Mouse (Mus musculus): Measurements from ENCODE around the gene Ugt1a2.
"Not testable (repeated sequence)": the region's sequence is repeated elsewhere in the genome, so short reads cannot be mapped to it uniquely, and the experiment has no call there.

The Ugt1a2 gene

DNA sequence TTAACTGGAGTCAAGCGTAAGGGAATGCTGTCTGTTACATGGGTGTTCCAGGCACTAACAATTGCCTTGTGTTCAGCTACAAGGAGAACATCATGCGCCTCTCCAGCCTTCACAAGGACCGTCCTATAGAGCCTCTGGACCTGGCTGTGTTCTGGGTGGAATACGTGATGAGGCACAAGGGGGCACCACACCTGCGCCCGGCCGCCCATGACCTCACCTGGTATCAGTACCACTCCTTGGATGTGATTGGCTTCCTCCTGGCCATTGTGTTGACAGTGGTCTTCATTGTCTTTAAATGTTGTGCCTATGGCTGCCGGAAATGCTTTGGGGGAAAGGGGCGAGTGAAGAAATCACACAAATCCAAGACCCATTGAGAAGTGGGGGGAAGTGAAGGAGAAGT, 17.6 kb downstream of the Ugt1a2 start:
- no peak for DNase-seq

DNA sequence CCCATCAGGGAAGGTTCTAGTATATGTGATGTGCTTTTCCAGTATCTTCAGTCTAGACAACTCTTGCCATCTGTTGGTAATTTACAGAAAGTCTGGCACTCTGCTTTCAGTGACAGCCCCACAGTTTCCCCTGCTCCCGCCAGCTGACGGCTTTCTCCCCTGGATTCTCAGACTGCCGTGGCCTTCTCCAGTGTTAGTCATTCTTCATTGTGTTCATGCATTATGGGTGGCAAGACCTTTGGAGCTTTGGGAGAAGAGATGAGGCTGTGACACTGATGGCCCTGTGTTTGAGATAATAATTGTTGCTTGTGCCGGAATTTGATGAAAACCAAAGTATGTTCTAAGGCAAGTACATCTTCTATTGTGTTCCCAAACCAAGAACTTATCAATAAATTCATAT, 18.2 kb downstream of the Ugt1a2 start:
- no peak for DNase-seq

DNA sequence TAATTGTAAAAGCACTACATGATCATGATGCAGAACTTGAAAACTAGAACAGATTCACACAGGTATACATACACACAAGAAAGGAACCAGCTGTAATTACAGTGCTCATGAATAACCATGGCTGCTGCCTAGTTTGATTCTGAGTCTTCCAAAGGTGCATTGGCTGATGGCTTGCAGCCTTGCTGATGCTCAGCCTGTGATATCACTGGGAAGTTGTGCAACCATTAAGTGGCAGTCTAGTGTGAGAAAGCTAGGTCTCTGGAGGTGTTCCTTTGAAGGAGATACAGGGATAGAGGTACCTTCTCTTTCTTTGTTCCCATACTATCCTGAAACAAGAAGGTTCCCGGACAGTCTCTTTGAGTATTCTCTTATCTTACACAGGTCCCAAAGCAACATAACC, 18.7 kb downstream of the Ugt1a2 start:
- no peak for DNase-seq

DNA sequence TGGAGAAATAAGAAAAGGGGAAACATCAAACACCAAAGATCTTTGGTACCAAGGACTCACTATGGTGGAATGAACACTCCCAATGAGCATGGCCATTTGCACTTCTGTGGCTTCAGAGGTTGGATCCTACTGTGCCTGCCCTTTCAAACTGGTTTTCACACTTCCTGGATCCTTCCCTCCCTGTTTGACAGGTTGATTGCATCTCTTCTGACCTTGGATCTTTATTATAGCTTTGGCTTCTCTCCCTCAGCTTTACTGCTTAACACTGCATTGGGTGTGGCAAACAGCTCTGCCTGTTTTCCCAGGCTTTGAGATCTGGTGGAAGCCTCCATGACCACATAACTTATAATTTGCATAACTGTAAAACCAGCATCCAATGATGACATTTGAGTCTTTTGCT, 19.9 kb downstream of the Ugt1a2 start:
- DNase-seq: no peak

DNA sequence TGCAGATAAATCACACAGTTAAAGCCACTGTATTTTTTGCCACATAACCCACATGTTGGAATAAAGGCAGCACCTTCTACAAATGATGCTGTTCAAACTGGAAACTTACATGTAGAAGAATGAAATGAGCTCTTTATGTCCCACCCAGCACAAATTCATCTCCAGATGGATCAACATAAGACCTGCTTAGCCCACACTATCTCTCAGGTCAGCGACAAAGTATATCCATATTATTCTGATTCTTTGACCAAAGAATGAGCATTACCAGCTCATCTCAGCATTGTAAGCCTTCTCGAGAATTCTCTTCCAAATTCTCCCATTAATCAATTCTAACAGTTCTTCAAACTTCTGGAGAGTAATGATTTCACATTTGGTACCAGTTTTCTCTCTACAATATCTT, 21.8 kb downstream of the Ugt1a2 start:
- DNase-seq: no peak

DNA sequence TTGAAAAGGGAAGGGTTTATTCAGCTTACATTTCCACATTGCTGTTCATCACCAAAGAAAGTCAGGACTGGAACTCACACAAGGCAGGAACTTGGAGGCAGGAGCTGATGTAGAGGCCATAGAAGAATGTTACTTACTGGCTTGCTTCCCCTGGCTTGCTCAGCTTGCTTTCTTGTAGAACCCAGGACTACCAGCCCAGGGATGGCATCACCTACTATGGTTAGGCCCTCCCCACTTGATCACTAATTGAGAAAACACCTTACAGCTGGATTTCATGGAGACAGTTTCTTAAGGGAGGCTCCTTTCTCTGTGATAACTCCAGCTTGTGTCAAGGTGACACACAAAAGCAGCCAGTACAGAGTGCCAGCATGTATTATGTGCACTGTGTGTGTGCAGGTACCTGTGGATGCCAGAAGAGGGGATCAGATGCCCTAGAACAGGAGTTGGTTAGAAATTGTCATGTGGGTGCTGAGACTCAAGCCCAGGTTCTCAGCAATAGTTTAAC, 22.7 kb downstream of the Ugt1a2 start:
- not testable (repeated sequence) for DNase-seq

DNA sequence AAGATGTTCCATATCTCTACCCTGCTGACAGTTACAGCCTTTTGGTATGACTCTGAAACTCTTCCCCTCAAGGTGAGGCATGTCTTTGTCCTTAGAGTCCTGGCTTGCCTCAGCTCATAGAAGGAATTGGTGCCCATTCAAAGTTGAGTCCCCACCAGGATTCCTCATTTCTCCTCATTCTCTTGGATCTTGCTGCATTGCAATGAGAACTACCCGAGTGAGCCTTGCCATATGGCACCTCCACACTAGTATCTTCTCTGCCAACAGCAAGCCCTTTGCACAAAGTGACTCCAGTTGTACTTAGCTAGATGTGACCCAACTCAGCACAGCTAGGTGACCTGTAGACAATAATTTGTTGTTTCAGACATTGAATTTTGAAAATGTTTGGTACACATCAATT, 23.2 kb downstream of the Ugt1a2 start:
- no peak for DNase-seq

DNA sequence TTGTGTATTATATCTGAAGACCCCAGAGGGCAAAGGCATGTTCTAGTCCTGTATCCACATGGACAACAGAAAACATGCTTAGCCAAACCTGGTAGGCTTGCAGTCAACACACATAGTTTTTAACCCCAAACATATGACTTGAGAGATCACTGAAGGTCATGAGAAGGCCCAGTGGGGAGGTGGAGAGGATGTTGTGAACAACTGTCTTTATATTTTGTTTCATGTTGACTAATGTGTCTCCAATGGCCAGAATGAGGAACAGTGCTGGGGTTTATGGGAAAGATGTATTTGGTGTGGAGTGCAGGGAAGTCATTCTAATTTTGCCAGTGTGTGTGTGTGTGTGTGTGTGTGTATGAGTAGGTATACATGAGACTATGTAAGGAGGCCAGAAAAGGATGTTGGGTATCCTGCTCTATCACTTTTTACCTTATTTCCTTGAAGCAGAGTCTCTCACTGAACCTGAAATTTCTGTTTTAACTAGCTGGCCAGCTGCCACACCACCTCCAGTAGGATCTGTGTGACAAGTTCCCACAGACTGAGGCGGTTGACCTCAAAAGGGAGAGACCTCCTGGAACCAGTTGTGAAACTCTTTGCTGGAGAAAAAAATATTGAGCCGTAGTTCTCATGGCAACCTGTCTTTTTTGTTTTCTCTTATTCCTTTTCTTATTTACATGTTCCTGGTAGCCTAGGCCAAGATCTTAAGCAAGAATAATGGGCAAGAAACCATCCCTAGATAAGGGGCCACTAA, 23.8 kb downstream of the Ugt1a2 start:
- DNase-seq: no peak

DNA sequence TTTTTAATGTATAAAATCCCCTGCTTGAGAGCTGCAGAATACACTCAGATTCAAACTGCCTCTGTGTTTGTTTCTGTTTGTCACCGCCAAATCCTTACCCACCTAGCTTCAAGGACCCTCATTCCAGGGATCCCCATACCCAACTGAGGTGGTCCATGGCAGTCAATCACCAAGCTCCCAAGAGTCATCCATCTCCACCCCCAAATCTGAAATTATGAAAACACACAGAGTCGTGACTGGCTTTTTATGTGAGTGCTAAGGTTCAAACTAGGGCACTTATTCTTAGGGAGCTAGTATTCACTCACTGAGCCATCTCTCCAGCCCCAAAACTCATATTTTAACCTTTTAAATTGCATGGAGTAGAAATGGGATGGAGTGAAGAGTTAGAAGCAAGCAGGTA, 24.9 kb downstream of the Ugt1a2 start:
- not testable (repeated sequence) for DNase-seq

DNA sequence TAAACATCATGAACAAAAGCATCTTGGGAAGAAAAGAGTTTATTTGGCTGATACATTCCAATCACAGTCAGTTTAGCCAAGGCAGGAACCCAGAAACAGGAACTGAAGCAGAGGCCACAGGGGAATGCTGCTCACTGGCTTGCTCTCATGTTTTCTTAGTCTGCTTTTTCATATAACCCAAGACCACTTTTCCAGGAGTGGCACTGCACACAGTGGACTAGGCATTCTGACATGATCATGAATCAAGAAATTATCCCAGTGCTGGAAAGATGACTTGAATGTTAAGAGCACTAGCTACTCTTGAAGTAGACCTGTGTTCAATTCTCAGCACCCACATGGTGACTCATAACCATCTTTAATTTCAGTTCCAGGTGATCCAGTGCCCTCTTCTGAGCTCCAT, 25.3 kb downstream of the Ugt1a2 start:
- no peak for DNase-seq

DNA sequence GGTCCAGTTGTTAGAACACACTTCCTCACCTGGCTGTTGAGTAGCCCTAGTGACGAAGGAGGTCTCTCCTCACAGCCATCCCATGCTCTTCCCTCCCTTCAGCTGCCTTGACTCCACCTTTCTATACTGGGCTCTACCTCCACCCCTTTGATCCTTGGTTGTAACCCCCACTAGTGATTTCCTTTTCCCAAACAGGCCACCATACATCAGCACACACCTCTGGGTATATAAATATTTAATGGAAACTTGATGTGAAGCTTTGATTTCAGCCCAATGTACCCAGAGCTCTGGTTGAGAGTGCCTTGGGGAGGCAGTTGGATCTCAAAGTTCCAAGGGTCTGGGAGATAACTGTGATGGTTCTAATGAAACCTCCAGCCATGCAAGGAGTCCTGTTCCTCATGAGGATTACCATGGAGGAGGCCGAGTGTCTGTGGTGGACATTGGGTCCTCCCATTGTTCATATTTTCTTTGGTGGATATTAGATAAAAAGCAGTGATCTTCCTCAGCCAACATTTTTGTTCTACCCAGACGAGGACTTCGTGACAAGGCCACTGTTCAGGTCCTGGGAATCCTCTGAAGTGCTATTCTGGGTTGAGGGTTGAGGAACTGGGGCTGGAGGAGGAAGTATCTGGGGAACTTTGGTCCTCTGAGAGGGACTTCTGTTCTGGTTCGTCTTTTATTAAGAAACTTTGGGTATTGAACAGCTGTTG, 26.4 kb downstream of the Ugt1a2 start, which contains the start of gene Mroh2a:
TSS of gene Mroh2a (plus strand) at position 317 of the 710 bp plus-strand sequence.
- no peak for DNase-seq

DNA sequence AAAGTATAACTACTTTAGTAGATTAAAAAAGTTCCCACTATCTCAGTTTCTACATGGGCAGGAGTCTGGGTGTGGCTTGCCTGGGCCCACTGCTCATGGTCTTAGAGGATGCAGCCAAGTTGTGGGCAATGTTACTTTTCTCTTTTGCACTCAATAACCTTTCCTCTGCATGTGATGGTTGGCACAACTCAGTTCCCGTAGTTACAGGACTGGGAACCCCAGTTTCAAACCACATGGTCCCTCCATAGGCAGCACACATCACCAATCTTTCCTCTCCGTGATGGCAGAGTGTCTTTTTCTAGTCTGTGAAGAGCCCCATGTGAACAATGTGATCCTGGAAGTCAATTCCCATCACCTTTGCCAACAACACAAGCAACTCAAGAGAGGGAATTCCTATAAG, 27.1 kb downstream of the Ugt1a2 start:
- no peak for DNase-seq

DNA sequence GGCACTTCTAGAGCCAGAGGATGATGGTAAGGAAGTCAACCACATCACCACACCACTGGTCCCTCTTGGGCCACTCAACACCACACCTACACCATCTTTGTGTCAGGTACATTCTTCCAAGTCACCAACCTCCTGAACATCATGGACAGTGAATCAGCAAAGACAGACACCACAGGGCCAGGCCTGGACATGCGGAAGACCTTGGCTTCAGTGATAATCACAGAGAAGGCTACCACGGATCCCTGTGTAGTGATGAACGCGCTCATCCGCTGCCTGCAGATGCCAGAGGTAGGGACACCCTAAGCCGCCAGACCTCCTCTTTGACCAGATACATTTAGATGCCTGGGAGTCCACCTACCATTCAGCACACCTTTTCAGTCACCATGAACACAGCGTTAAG, 27.7 kb downstream of the Ugt1a2 start:
- DNase-seq: no peak

DNA sequence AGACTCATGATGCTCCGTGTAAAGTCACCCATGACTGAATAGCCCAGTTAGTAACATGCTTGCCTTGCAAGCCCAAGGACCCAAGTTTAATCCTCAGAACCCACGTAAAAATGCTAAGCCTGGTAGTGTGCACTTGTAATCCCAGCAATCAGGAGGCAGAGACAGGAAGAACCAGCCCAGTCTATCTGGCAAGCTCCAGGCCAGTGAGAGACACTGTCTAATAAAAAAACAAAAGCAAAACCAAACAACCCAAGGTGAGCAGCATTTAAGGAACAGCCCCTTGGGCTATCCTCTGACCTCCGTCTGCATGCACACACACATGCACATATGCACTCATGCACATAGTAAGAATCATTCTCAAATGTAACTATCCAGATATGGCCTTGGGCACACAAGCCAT, 29.2 kb downstream of the Ugt1a2 start:
- DNase-seq: no peak

DNA sequence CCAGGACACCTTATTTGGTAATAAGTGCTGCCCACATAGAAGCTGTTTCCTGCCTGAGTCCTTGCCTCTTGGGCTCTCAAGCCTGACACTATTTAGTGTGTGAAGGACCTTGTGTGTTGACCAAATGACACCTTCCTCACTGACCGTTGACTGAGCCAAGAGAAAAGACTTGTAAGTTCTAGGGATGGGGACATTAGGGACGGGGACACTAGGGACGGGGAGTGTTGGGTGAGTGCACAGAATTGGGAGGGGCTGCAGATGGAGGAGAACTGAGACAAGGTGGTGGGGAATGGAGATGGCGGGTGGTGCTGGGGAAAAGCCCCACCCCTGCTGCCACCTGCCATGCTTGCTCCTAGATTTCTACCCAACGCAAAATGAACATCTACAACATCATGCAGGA, 29.6 kb downstream of the Ugt1a2 start:
- no peak for DNase-seq

DNA sequence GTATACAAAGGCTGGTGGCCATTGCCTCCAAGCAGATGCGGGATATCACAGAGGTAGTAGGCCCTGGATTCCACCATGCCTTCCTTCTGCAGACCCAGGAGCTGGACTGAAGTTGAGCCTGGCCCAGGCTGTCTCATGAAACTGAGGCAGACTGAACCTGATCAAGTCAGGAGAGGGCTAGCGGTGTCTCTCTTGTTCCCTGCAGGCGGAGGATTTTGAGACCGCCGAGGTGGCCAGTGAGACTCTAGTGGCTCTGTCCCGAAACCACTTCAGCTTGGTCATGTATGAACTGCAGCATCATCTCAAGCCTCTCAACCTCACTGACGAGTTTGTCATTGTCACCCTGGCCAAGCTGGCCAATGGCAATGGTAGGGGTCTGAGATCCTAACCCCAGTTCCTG, 30.0 kb downstream of the Ugt1a2 start:
- no peak for DNase-seq

DNA sequence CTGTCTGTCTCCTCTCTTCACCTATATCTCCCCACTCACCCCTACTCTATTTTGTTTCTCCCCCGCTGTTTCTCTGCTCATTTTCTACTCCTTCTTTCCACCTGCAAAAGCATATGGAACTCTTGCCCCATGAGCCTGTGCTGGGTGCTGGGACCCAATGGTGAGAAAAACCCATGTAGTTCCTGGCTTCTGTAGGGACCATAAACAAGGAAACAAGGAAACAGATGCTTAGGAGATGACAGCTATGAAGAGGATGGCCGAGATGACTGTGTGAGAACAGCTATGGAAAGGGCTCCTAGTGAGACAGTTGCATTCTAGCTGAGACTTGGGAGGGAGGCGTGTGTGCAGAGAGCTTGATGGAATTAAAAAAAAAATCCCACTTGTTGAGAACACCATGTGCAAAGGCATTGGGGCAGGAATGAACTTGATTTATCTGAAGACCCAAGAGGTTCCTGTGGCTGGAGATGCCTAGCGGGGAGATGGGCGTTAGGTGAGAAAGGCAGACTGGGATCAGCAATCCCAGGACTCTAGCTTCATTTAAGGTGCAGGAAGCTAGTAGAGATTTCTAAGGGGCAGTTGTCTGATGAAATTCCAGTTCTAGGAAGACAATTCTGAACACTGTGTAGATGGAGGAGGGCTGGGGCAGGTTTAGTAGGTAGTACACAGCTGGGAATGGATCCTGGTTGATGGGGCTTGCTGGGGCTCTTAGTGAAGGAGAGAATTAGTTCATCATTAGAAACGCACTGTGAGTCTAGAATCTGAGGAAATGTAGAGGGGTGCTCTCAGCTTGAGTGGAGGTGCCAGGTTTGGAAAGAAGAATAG, 30.8 kb downstream of the Ugt1a2 start:
- DNase-seq: no peak

DNA sequence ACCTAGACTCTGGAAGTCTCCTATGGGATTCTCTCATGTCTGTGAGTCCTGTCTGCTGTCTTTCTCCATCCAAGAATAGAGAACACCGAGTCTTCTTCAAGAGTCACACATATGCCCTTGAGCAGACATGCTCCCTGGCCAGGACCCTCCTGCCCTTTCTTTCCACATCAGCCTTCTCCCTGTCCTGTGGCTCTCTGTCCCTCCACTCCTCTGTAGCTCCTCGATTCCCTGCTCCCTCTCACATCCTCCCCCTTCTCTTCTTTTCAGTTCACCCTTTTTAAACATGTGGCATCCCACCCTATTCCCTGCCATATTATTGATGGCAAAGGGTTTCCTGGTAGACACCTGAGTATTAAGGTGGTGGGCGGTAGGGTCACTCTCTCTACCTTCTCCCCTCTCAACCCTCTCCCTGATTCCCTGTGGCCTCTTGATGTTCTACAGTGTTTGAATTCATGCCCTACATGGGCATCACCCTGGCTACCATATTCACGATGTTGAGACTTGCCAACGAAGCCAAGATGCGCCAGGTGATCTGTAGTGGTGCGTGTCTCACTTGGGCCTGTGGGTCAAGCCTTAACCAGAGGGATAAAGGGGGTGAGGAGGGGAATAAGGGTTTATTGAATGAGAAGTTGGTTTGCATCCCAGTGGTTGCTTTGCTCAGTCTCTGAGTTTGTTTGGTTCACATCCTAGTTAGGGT, 31.6 kb downstream of the Ugt1a2 start:
- no peak for DNase-seq

DNA sequence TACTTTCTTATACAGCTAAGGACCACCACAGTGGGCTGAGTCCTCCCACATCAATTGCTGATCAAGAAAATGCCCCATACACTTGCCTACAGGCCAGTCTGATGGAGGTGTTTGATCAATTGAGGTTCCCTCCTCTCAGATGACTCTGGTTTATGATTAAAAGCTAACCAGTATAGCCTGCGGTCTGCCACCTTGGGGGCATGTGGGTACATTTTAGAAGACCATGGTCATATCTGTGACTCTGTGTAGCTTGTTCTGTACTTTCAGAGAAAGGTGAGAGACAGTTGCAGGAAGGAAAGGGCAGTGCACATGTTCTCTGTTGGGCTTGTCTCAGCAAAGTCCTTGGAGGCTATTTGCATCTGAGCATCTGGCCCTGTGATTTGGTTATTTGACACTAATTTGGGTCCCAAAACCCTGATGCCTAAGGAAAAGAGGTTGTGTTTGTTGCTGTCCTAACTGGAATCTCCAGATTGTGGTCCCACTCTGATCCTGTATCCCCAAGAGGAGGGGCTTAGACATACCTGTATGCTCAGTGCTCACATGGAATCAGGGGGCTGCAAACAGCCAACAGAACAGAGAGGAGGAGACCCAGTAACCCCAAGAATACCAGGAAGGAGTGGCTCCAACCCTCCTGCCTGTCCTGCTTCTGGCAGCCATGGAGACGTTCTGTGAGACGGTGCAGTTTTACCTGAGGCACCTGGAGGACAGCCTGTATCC, 32.4 kb downstream of the Ugt1a2 start:
- DNase-seq: no peak

DNA sequence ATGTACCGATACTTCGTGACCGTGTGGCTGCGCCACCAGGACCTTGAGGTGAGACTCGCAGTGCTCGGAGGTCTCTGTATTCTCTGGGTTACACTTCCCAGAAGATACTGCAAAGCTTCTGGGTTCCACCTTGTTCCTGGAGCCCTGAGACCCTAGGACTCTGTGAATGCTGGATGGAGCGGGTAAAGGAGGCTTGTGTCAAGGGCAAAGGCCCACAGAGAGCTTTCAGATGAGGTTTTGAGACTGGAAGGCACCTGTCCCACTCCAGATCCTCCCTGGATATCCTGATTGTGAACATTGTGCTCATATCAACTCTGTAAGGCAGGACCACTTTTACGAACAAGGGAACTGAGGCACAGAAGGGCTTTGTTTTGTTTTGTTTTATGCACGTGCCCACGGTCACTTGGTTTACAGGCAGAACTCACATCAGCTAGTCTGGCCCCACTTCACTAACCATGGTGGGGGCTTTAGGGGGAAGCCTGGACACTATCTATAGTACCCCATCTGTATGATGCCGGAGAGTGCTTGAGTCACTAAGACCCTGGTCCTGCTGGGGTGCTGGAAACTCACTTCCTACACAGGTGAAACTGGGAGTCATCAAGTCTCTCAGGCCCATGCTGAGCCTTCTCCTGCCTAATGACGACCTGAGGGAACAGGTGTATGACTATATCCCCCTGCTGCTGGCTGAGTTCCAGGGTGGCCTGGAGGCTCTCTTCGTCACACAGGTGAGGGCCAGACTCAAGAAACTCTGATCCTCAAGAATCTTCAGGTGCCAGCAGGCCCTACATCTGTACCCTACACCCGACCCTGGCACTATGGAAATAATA, 33.2 kb downstream of the Ugt1a2 start:
- no peak for DNase-seq

DNA sequence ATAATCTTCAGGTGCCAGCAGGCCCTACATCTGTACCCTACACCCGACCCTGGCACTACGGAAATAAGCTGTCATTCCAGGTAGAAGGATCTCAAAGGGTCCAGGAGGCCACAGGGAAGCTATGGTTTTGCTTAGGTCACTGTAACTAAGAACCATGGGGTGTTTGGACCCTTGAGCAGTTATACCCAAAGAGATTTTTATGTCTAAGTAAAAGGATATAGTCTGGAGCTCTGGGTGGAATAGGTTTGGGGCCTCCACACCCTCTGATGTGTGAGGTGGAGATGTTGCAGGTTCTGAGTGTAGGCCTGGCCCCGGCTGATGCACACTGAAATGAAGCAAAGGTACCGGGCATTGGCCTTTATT, 33.8 kb downstream of the Ugt1a2 start:
- DNase-seq: no peak
